Mouse (Mus musculus): ENCODE results near the gene Hpcal1.

DNA sequence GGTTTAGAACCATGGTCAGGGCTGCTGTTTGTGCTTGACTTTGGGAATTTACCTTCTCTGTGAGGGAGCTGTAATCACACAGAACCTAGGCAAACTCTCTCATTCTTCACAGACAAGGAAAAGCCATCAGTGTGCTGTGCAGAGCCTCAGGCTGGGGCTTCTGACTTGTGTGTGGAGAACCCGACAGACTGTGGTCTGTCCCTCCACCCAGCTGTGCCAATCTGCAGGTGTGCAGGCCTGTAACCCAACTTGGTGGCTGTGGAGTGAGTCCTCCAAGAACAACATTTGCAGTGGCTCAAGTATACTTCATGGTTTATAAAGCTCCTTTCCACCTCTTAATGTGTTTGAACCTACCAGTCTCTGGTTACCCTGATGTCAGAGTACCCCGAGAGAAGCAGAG lies 4.5 kb upstream of the Hpcal1 start:
- TF ChIP-seq CTCF (IDR thresholded peaks at IDR 0.05; ENCODE audit: extremely low read depth, insufficient read depth, insufficient read length, insufficient replicate concordance) (no peak), POLR2A (IDR thresholded peaks at IDR 0.05; ENCODE audit: low read depth, low read length) (no peak)
